Mouse (Mus musculus) cerebellum, postnatal 10 days (tissue): ENCODE measurements at regions not wholly inside any gene's neighbourhood (a gene's known extent, or its start where the extent isn't known, plus 50 kb on each side); places are given as distances from the start of the nearest gene placed in this dataset.

Experiments used
- DNase-seq, 2 experiments: peaks; one replicate each; pipeline ENCODE4 v3.0.0; 2021; ENCODE audit warnings: mixed read lengths in 2 of 2

GRCm38 (mm10) chr15:52095629-52096190 lies 1789.0 kb upstream of the Gm7489 start:
- DNase-seq: no peak

- no peak for DNase-seq
Observed at GRCm38 (mm10) chr15:52108761-52109160, 1775.9 kb upstream of the Gm7489 start.

GRCm38 (mm10) chr15:52114368-52115036 lies 1770.2 kb upstream of the Gm7489 start:
- no peak for DNase-seq

- no peak for DNase-seq
Observed at GRCm38 (mm10) chr15:52136693-52137092, 1748.0 kb upstream of the Gm7489 start.

GRCm38 (mm10) chr15:52153421-52153820 lies 1731.3 kb upstream of the Gm7489 start:
- DNase-seq: peak; percentile 46 to 52

GRCm38 (mm10) chr15:52155784-52156183 lies 1728.9 kb upstream of the Gm7489 start:
- no peak for DNase-seq

GRCm38 (mm10) chr15:52156779-52157178 lies 1727.9 kb upstream of the Gm7489 start:
- peak; percentile 67 to 74 for DNase-seq

- DNase-seq: peak; percentile 93 to 94
Observed at GRCm38 (mm10) chr15:52160181-52161088, 1724.3 kb upstream of the Gm7489 start.

- no peak for DNase-seq
Observed at GRCm38 (mm10) chr15:52161089-52161442, 1723.6 kb upstream of the Gm7489 start.

- DNase-seq: peak; percentile 86 to 91
Observed at GRCm38 (mm10) chr15:52161568-52162316, 1723.0 kb upstream of the Gm7489 start.

- DNase-seq: no peak
Observed at GRCm38 (mm10) chr15:52166144-52166543, 1718.6 kb upstream of the Gm7489 start.

- peak; percentile 78 to 81 for DNase-seq
Observed at GRCm38 (mm10) chr15:52166595-52167443, 1717.9 kb upstream of the Gm7489 start.

GRCm38 (mm10) chr15:52167811-52168210 lies 1716.9 kb upstream of the Gm7489 start:
- no peak for DNase-seq

GRCm38 (mm10) chr15:52176951-52177350 lies 1707.8 kb upstream of the Gm7489 start:
- DNase-seq: no peak

GRCm38 (mm10) chr15:52178668-52179067 lies 1706.0 kb upstream of the Gm7489 start:
- no peak for DNase-seq

GRCm38 (mm10) chr15:52179379-52179778 lies 1705.3 kb upstream of the Gm7489 start:
- DNase-seq: peak; percentile 68 to 77

GRCm38 (mm10) chr15:52191176-52191575 lies 1693.5 kb upstream of the Gm7489 start:
- no peak for DNase-seq

- peak; percentile 5 to 6 for DNase-seq
Observed at GRCm38 (mm10) chr15:52207271-52207670, 1677.4 kb upstream of the Gm7489 start.

- peak; percentile 6 to 13 for DNase-seq
Observed at GRCm38 (mm10) chr15:52232442-52232841, 1652.3 kb upstream of the Gm7489 start.

GRCm38 (mm10) chr15:52236220-52236619 lies 1648.5 kb upstream of the Gm7489 start:
- peak in 1 of 2 experiments; percentile 6 for DNase-seq

- no peak for DNase-seq
Observed at GRCm38 (mm10) chr15:52242890-52243289, 1641.8 kb upstream of the Gm7489 start.
